Mouse (Mus musculus): ENCODE measurements around the gene Lin52.

GRCm38 (mm10) chr12:84512016-84512415 lies 60.8 kb downstream of the Lin52 start:
- TF ChIP-seq CTCF (IDR thresholded peaks at IDR 0.05; ENCODE audit: borderline replicate concordance, control insufficient read depth, extremely low read depth, insufficient read depth, low read length, poor library complexity) (no peak), POLR2A (IDR thresholded peaks at IDR 0.05; ENCODE audit: control insufficient read depth, extremely low read depth, insufficient read depth, low read length, poor library complexity) (no peak)
